Mouse (Mus musculus) ovary, postnatal 10 days (tissue): ENCODE results near the gene Slc9c1.
"Not testable (repeated sequence)": the region's sequence is repeated elsewhere in the genome, so short reads cannot be mapped to it uniquely, and the experiment has no call there.

Source experiments
- DNase-seq: peaks from one replicate; pipeline ENCODE4 v3.0.0; 2022; ENCODE audit warnings: low spot score

The Slc9c1 gene

DNA sequence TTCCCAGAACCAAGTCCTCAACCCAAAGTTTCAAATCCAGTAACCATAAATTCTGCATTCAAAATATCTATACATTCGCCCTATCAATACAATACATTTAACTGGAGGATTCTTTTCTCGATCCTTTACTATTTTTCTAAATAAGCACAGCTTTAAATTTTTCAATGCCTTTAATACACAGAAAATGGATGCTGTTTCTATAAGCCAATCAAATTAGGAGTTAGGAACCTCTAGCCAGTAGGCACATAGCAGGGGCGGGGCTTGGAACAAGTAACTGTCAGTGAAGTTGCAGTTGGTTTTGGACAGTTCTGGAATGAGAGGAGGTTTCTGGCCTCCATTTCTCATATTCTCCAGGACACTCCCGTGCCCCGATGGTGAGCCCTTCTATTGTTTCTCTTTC, at the start of gene Slc9c1:
Slc9c1 (plus strand) TSS at position 301 of the 400 bp plus-strand sequence.
- DNase-seq: no peak

DNA sequence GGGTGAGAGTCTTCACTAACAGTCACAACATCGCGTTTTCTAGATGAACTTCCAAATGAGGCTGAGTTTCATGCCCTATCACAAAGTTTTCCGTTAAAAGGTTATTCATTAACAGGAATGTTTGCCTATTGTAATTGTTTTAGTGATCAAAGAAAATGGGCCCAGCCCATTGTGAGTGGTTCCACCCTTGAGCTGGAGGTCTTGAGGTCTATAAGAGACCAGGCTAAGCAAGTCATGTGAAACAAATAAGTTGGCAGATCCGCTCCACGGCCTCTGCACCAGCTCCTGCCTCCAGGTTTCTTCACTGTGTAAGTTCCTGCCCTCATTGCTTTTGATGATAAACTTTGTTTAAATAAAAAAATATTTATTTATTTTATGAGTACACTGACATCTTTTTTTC, 42.2 kb upstream of the Slc9c1 start, which contains the start of gene Gm609:
Gm609 (minus strand) TSS at position 43 of the 400 bp plus-strand sequence.
- DNase-seq: no peak

DNA sequence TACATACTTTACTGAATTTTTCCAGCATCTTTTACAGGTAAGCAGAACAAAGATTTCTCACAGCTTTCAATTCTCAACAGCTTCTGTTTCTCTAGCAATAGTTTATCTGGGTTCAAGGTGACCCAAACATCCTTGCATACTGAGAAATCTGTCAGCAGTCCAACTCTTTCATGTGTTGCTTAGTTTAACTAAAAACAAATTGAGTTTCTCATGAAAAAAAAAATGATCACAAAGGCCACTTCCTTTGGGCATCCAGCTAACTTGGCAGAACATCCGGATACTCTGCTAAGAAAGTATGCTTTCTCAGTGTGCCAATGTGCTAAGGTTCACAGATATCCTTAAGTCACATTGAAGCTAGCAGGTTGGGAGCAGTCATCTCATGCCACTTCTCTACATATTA, 39.8 kb upstream of the Slc9c1 start:
- DNase-seq: no peak

DNA sequence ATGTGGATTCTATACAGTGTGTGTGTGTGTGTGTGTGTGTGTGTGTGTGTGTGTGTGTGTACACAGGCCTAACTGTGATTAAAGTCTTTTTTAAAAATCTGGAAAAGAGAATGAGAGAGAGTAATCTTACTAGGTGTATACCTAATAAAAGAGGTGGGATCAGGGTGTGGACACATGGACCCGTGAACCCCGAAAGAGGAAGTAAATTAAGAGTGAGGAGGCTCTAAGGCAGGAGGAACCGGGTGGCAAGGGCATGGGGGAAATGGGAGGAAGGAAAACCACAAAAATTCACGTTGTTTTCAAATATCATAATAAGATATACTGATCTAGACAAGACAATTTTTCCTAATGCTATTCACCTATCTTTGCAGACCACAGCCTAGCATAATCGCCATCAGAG, 9.6 kb upstream of the Slc9c1 start:
- DNase-seq: no peak

DNA sequence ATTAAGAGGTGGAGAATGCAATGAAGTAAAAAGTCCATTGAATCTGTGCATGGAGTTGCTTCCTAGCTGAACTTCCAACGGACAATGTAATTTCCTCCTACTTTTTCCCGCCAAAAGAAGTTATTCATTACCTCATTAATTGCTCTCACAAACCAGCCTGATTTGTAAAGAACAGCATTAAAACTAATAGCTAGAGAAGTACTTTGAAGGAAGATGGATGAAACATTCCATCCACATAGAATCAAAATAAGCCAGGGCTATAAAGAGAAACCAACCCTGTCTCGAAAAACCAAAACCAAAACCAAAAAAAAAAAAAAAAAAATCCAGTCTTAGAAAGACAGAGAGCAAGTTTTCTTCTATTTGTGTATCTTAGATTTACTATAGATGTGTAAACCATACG, 3.2 kb upstream of the Slc9c1 start, which contains the start of gene Gm17783:
Gm17783 (minus strand) TSS at position 101 of the 400 bp plus-strand sequence.
- no peak for DNase-seq

DNA sequence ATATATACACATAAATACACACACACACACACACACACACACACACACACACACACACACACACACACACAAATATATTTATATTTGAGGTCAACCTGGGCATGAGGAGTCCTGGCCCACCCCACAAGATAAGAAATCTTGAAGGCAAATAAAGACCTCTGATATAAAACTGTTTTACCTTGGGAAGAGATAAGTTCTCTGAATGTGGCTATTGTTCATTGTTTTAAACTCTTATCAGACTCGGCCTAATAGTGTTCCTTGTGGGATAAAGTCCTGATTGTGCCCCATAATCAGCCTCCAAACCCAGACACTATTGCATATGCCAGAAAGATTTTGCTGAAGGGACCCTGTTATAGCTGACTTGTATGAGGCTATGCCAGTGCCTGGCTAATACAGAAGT, 3.2 kb downstream of the Slc9c1 start:
- DNase-seq: not testable (repeated sequence)

DNA sequence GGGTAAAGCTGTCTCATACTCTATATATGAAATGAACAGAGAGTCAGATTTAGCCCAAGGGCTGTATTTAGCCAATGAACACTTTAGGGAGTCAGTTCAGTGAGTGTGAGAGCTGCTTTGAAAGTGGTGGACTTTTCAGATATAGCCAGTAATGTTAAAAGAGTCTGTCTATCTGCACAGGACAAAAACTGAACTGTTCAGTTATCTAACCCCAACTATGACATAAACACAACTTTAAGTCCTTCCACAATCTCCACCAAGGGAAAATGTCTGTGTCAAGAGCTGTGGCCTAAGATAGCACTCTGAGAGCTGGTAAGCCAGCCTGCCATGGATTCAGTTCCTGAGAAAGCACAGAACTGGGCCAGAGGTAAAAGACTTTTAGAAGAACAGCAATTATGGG, 7.0 kb downstream of the Slc9c1 start:
- DNase-seq: no peak

DNA sequence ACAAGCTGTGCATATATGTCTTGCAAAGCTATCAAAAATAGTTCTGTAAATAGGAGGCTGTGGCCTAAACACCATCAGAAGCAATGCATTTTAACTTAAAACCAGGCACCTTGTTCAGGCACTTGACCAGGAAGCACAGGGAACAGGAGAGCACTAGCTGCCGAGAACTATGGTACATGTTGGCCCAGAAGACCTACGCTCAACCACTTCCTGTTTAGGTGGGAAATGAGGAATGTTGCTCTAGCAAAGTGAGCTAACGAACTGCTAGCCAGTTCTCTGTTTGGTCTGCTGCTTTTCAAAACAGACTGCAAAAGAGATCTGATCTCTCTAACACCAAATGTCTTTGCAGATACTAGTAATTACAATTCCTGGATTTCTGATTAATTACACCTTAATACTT, 9.2 kb downstream of the Slc9c1 start:
- no peak for DNase-seq

DNA sequence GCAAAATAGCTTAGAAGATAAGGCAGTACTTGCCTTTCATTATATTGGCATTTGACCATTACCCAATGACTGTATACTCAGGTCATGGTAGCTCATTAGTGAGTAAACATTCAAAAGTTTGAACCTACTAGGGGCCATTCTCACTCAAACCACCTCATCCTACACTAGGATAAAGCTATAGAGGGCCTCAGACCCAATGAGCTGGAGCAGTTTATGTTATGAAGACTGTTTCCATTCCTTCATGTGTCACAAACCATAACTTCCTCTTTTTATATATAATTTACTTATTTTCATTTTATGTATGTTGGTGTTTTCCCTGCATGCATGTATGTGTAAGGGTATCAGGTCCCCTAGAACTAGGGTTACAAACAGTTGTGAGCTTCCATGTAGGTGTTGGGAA, 12.9 kb downstream of the Slc9c1 start:
- DNase-seq: no peak

DNA sequence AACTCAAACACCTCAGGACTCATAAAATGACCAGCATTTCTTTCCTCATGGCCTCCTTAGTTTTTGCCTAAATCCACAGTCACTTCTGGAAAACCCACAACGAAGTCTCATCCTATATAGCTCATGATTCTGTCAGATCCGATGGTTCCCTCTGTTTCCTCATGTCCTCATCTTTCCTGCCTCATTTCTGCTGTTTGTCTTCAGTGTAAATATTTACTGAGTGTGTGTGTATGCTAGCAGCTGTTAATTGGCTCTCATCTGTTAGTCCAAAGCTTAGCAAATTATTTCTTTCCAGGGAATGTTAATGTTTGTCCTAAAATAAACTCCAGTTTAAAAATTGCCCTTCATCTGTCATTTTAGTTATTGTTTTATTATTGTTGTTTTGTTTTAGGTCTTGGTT, 16.5 kb downstream of the Slc9c1 start:
- DNase-seq: no peak

DNA sequence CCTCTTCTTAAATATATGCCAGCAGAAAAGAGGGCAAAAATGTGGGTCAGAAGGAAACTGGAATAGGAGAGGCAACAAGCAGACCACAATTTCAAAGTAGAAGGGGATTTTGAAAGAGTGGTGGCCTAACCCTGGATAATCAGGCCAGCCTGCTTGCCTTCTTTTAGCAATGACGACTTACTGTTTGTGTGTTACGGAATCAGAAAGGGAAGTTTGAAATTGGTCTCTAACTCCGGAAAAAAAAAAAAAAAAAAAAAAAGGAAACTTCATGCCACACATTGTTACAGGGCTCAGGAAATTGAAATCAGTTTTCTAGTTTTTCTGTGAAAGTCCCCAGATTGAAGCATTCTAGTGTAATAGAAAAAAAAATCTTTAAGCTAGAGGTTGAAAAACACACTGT, 26.6 kb downstream of the Slc9c1 start:
- no peak for DNase-seq

DNA sequence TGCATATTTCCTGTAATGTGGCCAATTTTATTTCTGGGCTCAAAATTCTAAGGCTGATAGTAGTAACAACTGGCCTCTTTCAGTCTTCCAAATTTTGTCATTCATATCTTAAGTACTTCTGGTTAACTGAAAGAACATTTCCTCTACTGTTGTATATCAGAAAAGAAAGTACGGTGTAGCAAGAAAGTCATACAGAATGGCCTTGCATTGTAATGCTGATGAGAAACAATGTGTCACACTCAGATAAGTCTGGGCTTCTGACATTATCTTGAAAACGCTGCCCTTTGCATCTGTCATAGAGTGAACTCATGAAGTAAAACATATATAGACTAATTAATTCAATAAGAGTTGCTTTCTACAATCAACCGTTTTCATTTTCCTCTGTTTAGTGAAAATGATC, 37.2 kb downstream of the Slc9c1 start:
- DNase-seq: no peak

DNA sequence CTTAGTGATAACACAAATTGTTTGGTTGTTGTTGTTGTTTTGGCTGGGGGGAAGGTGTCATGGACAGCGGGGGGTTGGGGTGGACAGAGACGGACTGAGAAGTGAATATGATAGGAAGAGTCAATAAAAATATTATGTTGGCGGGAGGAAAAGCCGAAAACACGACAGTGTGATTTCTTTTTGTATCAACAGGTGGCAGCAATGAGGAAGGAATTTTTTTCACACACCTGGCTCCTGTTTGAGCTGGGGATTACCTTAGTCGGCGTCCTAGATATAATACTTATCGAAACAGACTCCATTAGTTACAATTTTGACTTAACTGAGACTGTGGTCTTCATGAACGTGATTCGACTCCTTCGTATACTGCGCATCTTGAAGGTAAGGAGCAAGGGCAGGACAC, 44.8 kb downstream of the Slc9c1 start:
- DNase-seq: no peak

DNA sequence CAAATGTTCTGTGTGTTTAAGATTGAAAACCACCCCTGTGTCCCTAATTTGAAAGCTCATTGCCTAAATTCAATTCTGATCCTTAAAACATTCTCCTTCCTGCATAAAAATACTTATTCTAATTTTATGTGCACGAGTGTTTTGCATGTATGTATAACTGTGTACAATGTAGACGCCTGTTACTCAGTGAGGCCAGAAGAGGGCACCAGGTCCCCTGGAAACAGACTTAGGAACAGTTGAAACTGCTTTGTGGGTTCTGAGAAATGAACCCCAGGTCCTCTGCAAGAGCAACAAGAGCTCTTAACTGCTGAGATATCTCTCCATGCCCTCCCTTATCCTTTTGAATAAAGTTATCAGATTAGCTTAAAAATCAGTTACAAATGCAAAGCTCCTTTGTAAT, 47.4 kb downstream of the Slc9c1 start:
- DNase-seq: no peak

DNA sequence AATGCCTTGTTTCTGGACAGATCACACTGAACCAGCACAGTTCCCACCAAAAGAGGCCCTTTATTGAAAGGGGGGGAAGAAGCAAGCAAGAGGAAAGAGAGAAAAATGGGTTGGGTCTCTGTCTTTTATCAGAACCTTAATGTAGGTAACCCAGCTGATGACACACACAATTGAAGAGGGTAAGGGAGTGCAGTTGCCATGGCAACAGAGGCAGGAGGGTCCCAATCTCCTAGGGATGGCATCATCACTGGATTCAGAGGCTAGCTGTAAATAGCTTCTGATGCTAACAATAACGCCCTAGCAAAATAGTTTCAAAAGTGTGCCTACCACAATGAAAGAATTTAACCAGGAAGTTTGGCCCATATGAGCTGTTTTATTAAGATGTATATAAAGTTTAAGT, 58.5 kb downstream of the Slc9c1 start:
- no peak for DNase-seq

DNA sequence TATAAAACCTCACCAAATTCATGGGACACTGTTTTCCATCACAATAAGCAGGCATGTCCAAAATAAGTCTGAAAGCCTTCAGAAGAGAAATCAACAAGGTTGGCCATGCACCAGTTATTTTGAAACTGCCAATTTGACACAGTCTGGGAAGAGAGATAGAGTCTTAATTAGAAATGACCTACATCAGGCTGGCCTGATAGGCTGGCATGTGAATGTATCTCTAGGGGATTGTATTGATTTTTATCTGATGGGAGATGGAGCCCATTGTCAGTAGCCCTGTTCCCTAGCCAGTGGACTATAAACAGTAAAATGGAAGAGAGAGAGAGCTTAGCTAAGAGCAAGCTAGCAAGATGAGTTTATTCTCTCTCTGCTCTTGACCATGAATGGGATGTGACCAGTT, 60.4 kb downstream of the Slc9c1 start:
- no peak for DNase-seq

DNA sequence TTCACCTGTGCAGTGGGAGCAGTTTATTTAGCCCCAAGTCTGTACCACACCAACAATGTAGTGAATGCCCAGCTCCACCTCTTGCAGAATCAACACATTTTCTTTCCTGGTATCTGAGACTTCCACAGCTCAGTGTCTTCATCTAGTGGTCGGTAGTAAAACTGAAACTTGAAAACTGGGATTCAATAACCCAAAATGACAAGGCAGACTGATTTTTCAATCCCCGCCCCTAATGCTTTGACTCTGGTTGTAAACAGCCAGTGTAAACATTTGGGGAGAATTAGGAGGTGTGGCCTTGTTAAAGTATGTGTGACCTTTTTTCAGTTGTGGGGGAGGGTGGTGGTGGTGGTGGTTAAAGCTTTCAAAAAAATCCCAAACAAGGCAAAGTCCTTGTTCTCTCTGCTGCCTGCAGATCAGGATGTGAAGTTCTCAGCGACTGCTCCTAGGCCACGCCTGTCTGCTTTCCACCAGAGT, 73.4 kb downstream of the Slc9c1 start:
- DNase-seq: no peak

DNA sequence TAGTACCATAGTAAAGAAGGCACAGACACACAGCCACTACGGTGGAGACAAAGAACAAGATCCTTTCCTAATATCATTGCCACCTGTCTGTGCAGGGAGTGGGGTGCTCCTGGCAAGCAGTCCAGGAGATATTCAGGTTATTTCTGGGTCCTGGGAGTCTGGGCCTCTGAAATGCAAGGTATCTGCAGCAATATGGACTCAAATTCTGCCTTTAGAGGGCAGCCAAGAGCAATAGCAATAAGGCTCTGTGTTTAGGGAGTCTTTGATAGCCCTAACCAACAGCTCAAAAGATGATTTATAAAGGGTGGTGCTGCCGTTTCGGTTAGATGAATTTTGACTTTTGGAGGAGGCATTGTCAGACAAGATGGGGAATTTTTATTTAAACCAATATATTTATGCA, 74.2 kb downstream of the Slc9c1 start:
- no peak for DNase-seq

DNA sequence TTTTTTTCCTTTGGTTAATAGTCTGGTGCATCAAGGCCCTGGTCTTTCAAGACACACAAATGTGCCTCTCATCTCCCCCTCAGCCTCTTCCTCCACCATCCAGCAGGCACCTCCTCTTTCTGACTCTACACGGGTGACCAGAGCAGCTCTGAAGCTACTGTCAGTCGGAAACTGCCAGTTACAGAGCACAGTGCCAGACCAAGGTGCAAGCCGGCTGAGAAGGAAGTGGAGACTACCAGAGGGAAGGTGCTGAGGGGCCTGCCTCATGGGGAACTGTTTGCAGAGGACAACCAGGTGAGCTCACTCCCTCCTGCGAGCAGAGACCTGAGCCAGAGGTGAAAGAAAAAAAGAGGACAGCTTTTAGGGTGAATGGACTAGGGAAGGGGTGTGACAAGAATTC, 75.2 kb downstream of the Slc9c1 start, which contains the start of gene Gcsam:
Gcsam (plus strand) TSS at position 114 of the 400 bp plus-strand sequence.
- no peak for DNase-seq

DNA sequence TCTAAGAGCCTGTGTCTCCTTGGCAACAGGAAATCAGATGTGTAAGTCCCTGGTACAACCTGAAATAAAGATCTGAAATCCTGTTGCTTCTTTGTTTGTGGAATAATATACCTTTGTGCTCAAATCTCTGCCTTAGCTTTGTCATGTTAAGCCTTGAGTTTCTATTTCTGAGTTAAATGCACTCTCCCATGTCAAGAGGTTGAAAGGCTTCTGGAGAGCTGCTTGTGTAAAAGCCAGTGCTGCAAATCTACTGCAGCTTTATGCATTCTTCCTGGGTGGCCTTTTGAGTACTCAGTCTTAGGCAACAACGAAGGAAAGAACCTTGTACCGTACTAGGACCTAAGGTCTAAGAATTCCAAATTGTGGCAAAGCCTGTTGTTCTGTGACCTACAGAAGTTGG, 78.1 kb downstream of the Slc9c1 start:
- DNase-seq: no peak

DNA sequence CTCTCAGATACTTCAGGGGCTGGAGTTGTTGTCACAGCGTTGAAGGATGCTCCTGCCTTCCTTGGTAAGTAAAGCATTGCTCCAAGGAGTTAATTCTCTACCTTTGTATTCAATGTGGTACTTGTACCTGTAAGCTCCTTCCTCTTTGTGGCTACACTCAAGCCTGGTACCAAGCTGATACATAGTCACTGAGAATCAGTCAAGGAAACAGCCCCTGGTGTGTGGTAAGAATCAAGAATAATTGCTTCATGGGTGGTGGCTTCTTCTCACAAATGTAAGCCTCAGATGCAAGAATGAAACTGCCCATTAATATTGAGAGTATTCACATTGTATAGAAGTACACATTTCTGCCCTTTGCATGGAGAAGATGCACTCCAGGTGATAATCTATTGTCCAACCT, 80.8 kb downstream of the Slc9c1 start:
- no peak for DNase-seq

DNA sequence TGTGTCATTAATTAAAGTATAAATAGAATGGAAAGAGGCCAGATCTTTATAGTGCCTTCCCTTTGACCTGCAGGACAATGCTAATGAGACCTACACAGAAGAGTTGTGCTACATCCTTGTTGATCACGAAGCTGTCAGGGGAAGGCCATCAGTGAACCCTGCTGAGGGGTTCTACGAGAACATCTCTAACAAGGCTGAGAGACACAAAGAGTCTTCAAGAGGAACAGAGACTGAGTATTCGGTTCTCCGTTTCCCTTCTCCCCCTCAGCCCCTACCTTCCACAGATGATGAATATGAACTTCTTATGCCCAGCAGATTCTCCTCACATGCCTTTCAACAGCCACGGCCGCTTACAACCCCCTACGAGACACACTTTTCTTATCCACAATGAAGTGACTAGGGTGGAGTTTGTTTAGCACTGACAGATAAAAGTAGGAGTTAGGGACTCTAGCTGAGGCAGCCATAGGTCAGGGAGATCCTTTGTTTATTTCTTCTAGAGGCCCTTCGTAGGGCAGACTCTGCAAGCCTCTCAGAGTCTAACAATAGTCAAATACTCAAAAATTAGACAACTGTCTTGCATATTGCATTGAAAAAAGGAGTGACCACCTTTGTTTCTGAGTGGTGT, 84.8 kb downstream of the Slc9c1 start:
- DNase-seq: no peak

DNA sequence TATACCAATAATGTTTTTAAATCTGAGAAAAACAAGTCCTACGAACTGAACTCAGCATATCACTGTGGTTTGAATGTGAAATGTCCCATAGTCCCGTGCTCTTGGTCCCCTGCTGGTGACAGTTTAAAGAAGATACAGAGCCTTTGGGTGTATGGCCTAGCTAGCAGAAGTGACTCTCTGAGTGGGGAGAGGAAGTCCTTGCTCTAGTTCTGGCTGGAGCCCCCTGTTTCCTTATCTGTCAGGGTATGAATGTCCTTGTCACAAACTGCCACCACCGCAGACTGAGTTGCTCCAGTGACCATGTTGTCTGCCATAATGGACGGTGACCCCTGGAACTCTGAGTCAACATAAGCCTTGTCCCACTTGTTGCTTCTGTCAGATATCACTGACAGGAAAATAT, 88.1 kb downstream of the Slc9c1 start:
- DNase-seq: no peak

DNA sequence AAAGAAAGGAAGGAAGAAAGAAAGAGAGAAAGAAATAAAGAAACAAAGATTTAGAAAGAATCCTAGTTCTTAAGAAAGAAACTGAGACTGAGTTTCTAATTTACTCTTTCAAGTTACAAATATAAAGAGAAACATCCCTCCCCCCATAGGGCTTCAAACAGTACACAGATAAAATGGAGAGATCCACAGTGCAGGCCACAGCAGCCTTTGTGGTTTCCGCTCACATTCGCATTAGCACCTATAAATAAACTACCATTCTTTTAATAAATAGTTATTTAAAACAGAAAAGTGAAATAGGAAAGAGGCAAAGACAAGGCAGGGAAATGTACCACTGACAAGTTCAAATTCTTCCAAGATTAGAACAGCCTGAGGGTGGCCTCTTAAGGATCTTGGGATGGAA, 89.7 kb downstream of the Slc9c1 start:
- no peak for DNase-seq
